Mouse (Mus musculus) embryo, embryonic 9.5 days (tissue): Measurements from ENCODE around the gene Exoc6b.
A peak's percentile ranks its signal among the peaks of the same experiment; 100 is the strongest.
"Not testable (repeated sequence)": the region's sequence is repeated elsewhere in the genome, so short reads cannot be mapped to it uniquely, and the experiment has no call there.

ENCODE experiments used
- DNase-seq: peaks from one replicate; pipeline ENCODE4 v3.0.0-alpha.2; 2017; ENCODE audit errors: extremely low spot score

Exoc6b gene

GRCm38 (mm10) chr6:84631588-84631987 is 437.7 kb downstream of the Exoc6b start:
- no peak for DNase-seq

GRCm38 (mm10) chr6:84630276-84630675 is 439.0 kb downstream of the Exoc6b start:
- peak; percentile 15 for DNase-seq

GRCm38 (mm10) chr6:84628831-84629230 is 440.5 kb downstream of the Exoc6b start:
- no peak for DNase-seq

- no peak for DNase-seq
Observed at GRCm38 (mm10) chr6:84626398-84626797, 442.9 kb downstream of the Exoc6b start.

- DNase-seq: no peak
Observed at GRCm38 (mm10) chr6:84619166-84619565, 450.1 kb downstream of the Exoc6b start.

GRCm38 (mm10) chr6:84617051-84617450 is 452.3 kb downstream of the Exoc6b start:
- DNase-seq: no peak

GRCm38 (mm10) chr6:84616586-84616985 is 452.7 kb downstream of the Exoc6b start:
- no peak for DNase-seq

GRCm38 (mm10) chr6:84613561-84613960 is 455.8 kb downstream of the Exoc6b start:
- no peak for DNase-seq

GRCm38 (mm10) chr6:84601136-84601889 is 468.0 kb downstream of the Exoc6b start:
- DNase-seq: no peak

- DNase-seq: not testable (repeated sequence)
Observed at GRCm38 (mm10) chr6:84599296-84599695, 470.0 kb downstream of the Exoc6b start.

GRCm38 (mm10) chr6:84598725-84599124 is 470.6 kb downstream of the Exoc6b start:
- no peak for DNase-seq

GRCm38 (mm10) chr6:84594626-84595025 is 474.7 kb downstream of the Exoc6b start:
- peak; percentile 45 for DNase-seq

- no peak for DNase-seq
Observed at GRCm38 (mm10) chr6:84593693-84594092, 475.6 kb downstream of the Exoc6b start, which contains the start of gene Cyp26b1. Cyp26b1 (minus strand) TSS chr6:84593908.

GRCm38 (mm10) chr6:84590961-84591745 is 478.2 kb downstream of the Exoc6b start:
- no peak for DNase-seq

GRCm38 (mm10) chr6:84589742-84590686 is 479.3 kb downstream of the Exoc6b start:
- DNase-seq: peak; percentile 90

GRCm38 (mm10) chr6:84588895-84589652 is 480.2 kb downstream of the Exoc6b start:
- DNase-seq: peak; percentile 69

GRCm38 (mm10) chr6:84588221-84588894 is 481.0 kb downstream of the Exoc6b start:
- DNase-seq: no peak

GRCm38 (mm10) chr6:84587471-84588101 is 481.7 kb downstream of the Exoc6b start:
- DNase-seq: peak; percentile 76

GRCm38 (mm10) chr6:84586551-84587200 is 482.6 kb downstream of the Exoc6b start:
- DNase-seq: no peak
